Mouse (Mus musculus): ENCODE results near the gene Trpc4.

Gene Trpc4

DNA sequence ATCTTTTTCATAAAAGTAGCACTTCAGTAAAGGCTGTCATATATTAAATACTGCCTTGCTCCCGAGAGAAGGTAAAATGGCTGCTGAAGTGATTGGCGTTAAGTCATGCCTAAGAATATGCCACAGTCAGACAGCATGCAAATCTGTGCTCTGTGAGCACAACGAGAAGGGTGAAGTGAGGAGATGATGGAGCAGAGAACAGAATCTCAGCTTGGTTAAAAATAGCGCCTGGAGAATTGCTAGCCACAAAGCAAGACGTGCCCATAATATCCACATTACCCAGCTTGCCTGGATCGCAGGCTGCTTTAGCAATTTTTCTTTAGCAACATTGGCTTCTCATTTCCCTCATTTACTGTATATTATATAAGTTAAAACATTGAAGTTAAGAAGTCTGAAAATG is 113.3 kb downstream of the Trpc4 start:
- 42% methylated on average over 6 of the region's 6 CpGs for WGBS

DNA sequence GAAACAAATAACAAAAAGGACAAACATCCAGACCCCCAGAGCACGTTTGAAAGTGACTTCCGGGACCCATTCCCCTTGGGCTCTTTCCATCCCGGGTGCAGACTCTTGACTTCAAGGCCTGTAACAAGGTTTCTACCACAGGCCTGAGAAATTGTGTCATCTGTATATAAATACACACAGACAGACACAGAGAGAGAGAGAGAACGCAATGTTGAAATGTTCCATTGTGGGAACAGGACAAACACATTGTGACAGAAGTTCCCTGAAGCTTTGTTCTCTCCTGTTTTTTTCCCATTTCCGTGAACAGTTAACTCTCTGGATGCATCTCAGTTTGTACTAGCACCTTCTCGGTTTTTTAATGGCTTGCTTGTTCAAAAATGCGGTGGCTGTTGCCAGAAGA is 118.8 kb downstream of the Trpc4 start:
- 46% methylated on average over 7 of the region's 7 CpGs for WGBS

DNA sequence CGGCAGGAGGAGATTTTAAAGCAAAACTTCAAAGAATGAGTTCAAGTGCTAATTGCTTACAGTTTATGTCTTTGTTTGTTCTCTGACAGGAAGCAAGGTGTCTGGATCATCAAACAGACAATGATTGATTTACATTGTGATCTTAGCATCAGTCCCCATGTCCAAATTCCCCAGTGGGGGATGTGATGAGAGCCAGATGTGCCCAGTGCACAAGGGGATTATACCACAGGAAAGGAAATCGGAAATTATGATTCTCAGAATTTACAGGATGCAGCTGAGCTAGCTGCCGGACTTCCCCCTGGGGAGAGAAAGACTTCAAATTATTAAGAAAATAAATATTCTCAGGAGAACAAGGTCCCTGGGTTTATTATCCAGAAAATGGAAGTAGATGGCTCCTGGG is 133.9 kb downstream of the Trpc4 start:
- 66% methylated on average over 3 of the region's 3 CpGs for WGBS

DNA sequence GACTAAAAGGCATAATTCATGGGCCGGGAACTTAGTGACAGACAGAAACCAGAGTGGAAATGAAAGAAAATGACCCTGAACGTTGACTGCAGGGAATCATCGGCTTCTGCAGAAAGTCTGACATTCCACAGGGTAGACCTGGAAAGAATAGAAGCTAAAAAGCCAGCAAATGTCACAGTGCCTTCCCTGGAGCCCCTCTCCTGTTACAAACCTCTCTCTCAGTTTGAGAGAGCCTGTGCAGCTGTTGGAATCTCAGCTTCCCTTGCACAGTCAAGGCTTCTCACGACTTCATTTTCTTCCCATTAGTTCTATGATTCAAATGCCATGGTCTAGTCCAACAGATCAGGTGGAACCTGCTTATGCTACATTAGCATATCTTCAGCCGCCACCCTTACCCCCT is 154.8 kb downstream of the Trpc4 start:
- 35% methylated on average over 5 of the region's 5 CpGs for WGBS

DNA sequence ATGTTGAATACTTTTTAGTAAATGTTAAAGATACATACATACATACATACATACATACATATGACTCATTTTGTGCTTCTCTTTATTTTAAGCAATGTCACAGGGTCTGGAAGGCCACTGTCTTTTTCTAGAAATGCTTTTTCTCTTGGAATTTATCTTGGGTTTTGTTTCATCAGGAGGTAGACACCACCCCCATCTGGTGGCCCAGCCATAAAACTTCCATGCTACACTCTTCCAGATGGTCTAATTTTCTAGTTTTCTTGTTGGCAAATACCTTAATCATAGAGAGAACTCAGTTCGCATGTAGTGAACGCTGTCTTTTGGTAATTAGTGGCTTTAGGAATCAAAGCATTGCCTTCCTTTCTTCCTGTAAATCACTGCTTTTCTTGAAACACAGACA is 158.2 kb downstream of the Trpc4 start:
- WGBS, result 35% methylated on average over 2 of the region's 2 CpGs

DNA sequence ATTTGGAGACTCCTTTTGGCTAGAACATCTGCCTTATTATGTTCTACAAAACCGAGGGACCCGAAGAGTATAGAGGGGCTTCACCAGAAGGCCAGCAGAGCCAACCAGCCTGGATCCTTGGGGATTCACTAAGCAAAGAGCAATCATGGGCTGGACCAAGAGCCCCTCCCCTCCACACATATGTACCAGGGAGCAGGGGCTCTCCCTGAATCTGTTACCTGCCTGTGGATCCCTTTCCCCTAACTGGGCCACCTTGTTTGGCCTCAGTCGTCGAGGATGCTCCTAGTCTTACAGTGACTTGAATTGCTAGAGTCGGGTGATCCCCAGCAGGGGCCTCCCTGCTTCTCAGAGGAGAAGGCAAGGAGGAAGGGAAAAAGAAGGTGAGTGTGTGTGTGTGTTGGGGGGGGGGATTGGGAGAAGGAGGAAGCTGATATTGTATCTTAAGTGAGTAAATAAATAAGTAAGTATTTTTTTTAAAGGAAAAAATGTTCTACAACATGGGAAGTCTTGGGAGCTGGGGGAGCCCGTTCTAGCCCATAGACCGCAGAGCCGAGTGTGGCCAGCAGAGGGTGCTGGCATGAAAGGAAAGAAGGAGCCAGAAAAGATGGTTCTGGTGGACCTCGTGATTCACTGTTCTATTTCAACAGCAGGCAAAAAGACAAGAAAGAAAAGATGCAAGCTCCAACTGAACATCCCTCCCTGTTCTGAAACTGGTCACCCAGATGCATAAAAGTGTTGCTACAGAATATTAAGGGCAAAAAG is 197.2 kb downstream of the Trpc4 start:
- WGBS, result 30% methylated on average over 9 of the region's 9 CpGs

DNA sequence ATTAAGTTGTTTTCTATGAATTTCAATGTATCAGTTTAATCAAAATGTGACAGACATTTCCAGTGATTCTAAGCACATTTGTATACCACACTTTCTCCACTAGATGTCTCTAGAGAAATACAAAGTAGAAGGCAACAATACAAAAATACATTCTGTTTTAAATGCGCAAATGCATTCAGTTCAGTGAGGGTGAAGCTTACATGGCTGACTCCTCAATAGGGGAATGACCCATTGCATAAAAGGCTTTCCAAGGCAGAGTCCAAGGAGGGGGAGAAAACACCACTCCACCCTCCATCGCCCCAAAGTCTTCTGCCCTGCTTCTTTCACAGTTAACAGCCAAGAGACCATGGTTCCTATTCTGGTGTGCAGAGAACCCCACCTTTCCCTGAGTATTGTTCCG is 201.7 kb downstream of the Trpc4 start:
- WGBS, result 34% methylated on average over 3 of the region's 3 CpGs

DNA sequence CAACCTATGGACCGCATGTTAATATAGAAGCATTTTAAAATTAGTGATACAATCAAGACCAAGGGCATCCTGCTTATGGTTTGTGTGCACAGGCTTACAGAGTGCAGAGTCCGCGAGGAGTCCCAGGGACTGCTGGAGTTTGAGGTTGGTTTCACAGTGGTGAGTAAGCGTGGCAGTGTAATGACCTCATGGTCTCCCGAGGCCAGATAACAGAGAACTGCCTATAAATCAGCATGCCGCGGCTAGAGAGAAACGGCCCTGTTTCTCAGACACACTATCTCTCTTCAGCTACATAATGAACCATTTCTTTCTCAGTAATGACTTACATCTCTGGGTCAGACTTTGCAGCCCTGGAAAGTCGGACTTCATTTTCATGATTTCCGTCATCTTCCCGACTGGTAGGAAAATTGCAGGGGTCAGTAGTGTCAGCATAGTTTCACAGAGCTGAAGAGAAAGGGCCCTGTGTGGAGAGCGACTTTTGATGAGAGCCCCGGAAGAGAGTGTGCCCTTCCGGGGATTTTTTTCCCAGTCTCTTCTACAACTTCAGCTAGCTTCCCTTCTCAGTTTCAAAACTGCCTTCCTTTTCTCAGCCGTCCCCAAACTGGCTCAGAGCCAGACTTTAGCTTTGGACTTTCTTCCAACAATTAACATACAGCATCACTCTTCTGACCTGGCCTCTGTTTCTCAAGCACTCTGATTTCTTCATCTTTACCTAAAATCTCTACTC is 202.8 kb downstream of the Trpc4 start:
- WGBS, result 56% methylated on average over 15 of the region's 15 CpGs

DNA sequence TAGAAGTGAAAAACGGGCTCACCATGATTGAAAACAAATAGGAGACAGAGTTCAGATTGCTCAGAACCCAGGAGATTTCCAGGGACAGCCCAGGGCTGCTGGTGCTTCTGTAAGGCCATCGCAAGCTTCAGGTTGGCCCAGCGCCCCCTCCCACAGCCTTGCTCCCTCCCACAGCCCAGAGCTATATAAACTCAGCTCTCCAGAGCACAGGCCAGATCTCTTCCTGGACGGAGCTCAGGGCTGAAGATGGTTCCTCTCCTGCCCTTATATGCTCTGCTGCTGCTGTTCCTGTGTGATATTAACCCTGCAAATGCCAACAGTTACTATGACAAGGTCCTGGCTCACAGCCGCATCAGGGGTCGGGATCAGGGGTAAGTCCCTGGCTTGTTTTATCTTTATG is 205.1 kb downstream of the Trpc4 start, which contains the start of gene Postn:
Postn (plus strand) TSS at position 213 of the 400 bp plus-strand sequence.
- WGBS, result 61% methylated on average over 6 of the region's 6 CpGs
